Mouse (Mus musculus): ENCODE measurements around the gene Exoc6.

Gene Exoc6

GRCm38 (mm10) chr19:37580438-37580837, 30.2 kb downstream of the Exoc6 start:
- no peak for DNase-seq

- no peak for DNase-seq
These were observed 35.0 kb downstream of the Exoc6 start for GRCm38 (mm10) chr19:37585210-37585609.

- DNase-seq, result no peak
These were observed 35.5 kb downstream of the Exoc6 start for GRCm38 (mm10) chr19:37585684-37586083.

- no peak for DNase-seq
These were observed 40.3 kb downstream of the Exoc6 start for GRCm38 (mm10) chr19:37590544-37590943.

- peak; percentile 55 to 65 for DNase-seq
These were observed 52.0 kb downstream of the Exoc6 start for GRCm38 (mm10) chr19:37601968-37602848.

- no peak for DNase-seq
These were observed 59.8 kb downstream of the Exoc6 start for GRCm38 (mm10) chr19:37609991-37610390.

- no peak for DNase-seq
These were observed 62.7 kb downstream of the Exoc6 start for GRCm38 (mm10) chr19:37612893-37613292.

GRCm38 (mm10) chr19:37615039-37615630, 64.9 kb downstream of the Exoc6 start:
- no peak for DNase-seq

GRCm38 (mm10) chr19:37647994-37648393, 97.8 kb downstream of the Exoc6 start:
- DNase-seq, result peak in 1 of 2 experiments; percentile 10

GRCm38 (mm10) chr19:37650526-37650925, 100.3 kb downstream of the Exoc6 start:
- DNase-seq, result no peak

- DNase-seq, result no peak
These were observed 103.8 kb downstream of the Exoc6 start for GRCm38 (mm10) chr19:37654012-37654411.

GRCm38 (mm10) chr19:37656441-37656840, 106.2 kb downstream of the Exoc6 start:
- DNase-seq, result no peak

GRCm38 (mm10) chr19:37665256-37665655, 115.0 kb downstream of the Exoc6 start:
- DNase-seq, result no peak

- DNase-seq, result no peak
These were observed 117.8 kb downstream of the Exoc6 start for GRCm38 (mm10) chr19:37667855-37668594.

GRCm38 (mm10) chr19:37668657-37669056, 118.4 kb downstream of the Exoc6 start:
- no peak for DNase-seq

GRCm38 (mm10) chr19:37669486-37669885, 119.3 kb downstream of the Exoc6 start:
- no peak for DNase-seq

GRCm38 (mm10) chr19:37673393-37673792, 123.2 kb downstream of the Exoc6 start:
- DNase-seq, result no peak

- no peak for DNase-seq
These were observed 135.1 kb downstream of the Exoc6 start, which contains the start of gene Cyp26c1 for GRCm38 (mm10) chr19:37685281-37685680. Gene Cyp26c1 (plus strand): TSS chr19:37685581.

- DNase-seq, result no peak
These were observed 136.1 kb downstream of the Exoc6 start for GRCm38 (mm10) chr19:37686347-37686746.

- DNase-seq, result peak in 1 of 2 experiments; percentile 42
These were observed 137.0 kb downstream of the Exoc6 start for GRCm38 (mm10) chr19:37686941-37687850.

- no peak for DNase-seq
These were observed 139.3 kb downstream of the Exoc6 start for GRCm38 (mm10) chr19:37689478-37689877.

- DNase-seq, result peak in 1 of 2 experiments; percentile 42
These were observed 140.5 kb downstream of the Exoc6 start for GRCm38 (mm10) chr19:37690716-37691115.

Data from cerebellum, postnatal 14 days (tissue).